Mouse (Mus musculus) hindbrain, embryonic 16.5 days (tissue): ENCODE data around the gene Pth2. TPM values are rescaled to one million over a fixed set of nuclear protein-coding genes. Genes with fewer than 3 reads are reported as not detected.

Experiments used
- ATAC-seq: fragments of 200-750 bp; cut with Nextera tagmentation; 2 replicates; pipeline ENCODE4 v1.8.0; 2017; ENCODE audit warnings: moderate TSS enrichment, moderate library complexity
- H3K27ac ChIP-seq: fragments of 300-500 bp; sonication (generic); 2 replicates; pipeline ENCODE4 v1.5.1; 2014; ENCODE audit warnings: low read depth, mild to moderate bottlenecking, control low read depth, low read length, moderate library complexity
- H3K27me3 ChIP-seq: fragments of 300-500 bp; sonication (generic); replicated peaks from 2 replicates; pipeline ENCODE4 v1.6.1; 2014; ENCODE audit warnings: low read length; ENCODE audit not compliant: control insufficient read depth, insufficient read depth
- H3K36me3 ChIP-seq: fragments of 300-500 bp; sonication (generic); 2 replicates; pipeline ENCODE4 v1.6.1; 2014; ENCODE audit warnings: mild to moderate bottlenecking, low read length, moderate library complexity, mixed read lengths; ENCODE audit not compliant: control insufficient read depth, insufficient read depth
- H3K4me1 ChIP-seq: fragments of 300-500 bp; sonication (generic); 2 replicates; pipeline ENCODE4 v1.6.1; 2014; ENCODE audit warnings: low read depth, low read length; ENCODE audit not compliant: control insufficient read depth, insufficient read depth
- H3K4me2 ChIP-seq: fragments of 300-500 bp; sonication (generic); 2 replicates; pipeline ENCODE4 v1.6.1; 2014; ENCODE audit warnings: mild to moderate bottlenecking, low read length, control low read depth, moderate library complexity
- H3K4me3 ChIP-seq: fragments of 300-500 bp; sonication (generic); 2 replicates; pipeline ENCODE4 v1.5.1; 2014; ENCODE audit warnings: mild to moderate bottlenecking, low read length, control low read depth, moderate library complexity
- H3K9ac ChIP-seq: fragments of 300-500 bp; sonication (generic); 2 replicates; pipeline ENCODE4 v1.6.1; 2014; ENCODE audit warnings: low read depth, mild to moderate bottlenecking, control low read depth, low read length, moderate library complexity
- H3K9me3 ChIP-seq: fragments of 300-500 bp; sonication (generic); 2 replicates; pipeline ENCODE4 v1.6.1; 2014; ENCODE audit warnings: mild to moderate bottlenecking, low read length, moderate library complexity; ENCODE audit not compliant: control insufficient read depth
- WGBS: fragments of 180-500 bp; shearing (Covaris S2); extraction: QIAGEN DNeasy Blood & Tissue Kit; methylation state at CpG from one replicate; pipeline ENCODE4 v1.1.7; 2014; 5-methylcytosine and 5-hydroxymethylcytosine counted together
- polyA plus RNA-seq: library from polyadenylated mRNA; unstranded; fragments of >200 nt; fragmentation: Nextera tagmentation; extraction: Ambion mirVana; gene quantifications from 2 replicates; pipeline ENCODE4 v1.2.1, GENCODE M21; 2015

Pth2 gene
- polyA plus RNA-seq, 1 experiment from 2014 or later = 1.4 TPM

GRCm38 (mm10) chr7:45212356-45212755, 31.6 kb downstream of the Pth2 start:
- peaks cover 17% of the 10 kb centered on the region for H3K4me1 ChIP-seq
- H3K27me3 ChIP-seq = peaks cover 22% of the 10 kb centered on the region
- no peaks in the 10 kb centered on the region for H3K9me3 ChIP-seq
- WGBS = 73% methylated on average over 7 of the region's 7 CpGs
- H3K36me3 ChIP-seq = no peaks in the 10 kb centered on the region
- no peak for ATAC-seq
- no peak overlapping the region for H3K27ac ChIP-seq
- H3K4me2 ChIP-seq = peak overlapping the region; percentile 19
- H3K9ac ChIP-seq = no peak overlapping the region
- H3K4me3 ChIP-seq = no peak overlapping the region

GRCm38 (mm10) chr7:45213708-45214107, 32.9 kb downstream of the Pth2 start:
- no peaks in the 10 kb centered on the region for H3K9me3 ChIP-seq
- no peak overlapping the region for H3K27ac ChIP-seq
- no peaks in the 10 kb centered on the region for H3K36me3 ChIP-seq
- H3K4me2 ChIP-seq = no peak overlapping the region
- peaks cover 22% of the 10 kb centered on the region for H3K27me3 ChIP-seq
- ATAC-seq = no peak
- H3K4me3 ChIP-seq = no peak overlapping the region
- H3K4me1 ChIP-seq = peaks cover 20% of the 10 kb centered on the region
- no peak overlapping the region for H3K9ac ChIP-seq
- 75% methylated on average over 5 of the region's 5 CpGs for WGBS

- H3K9me3 ChIP-seq = no peaks in the 10 kb centered on the region
- H3K9ac ChIP-seq = peak within 1 kb of the TSS; percentile 74
- peak within 1 kb of the TSS; percentile 75 for H3K4me2 ChIP-seq
- WGBS = under 1% methylated on average over 53 of the region's 55 CpGs
- peaks cover 11% of the 10 kb centered on the region for H3K27me3 ChIP-seq
- H3K27ac ChIP-seq = peak within 1 kb of the TSS; percentile 81
- peak; percentile 62 for ATAC-seq
- no peaks in the 10 kb centered on the region for H3K36me3 ChIP-seq
- peak within 1 kb of the TSS; percentile 51 for H3K4me3 ChIP-seq
- peaks cover 20% of the 10 kb centered on the region for H3K4me1 ChIP-seq
Observed at GRCm38 (mm10) chr7:45215673-45216441, 35.1 kb downstream of the Pth2 start, which contains the start of gene Tead2. Gene Tead2, plus strand, starts transcription at chr7:45215753.

- peaks cover 20% of the 10 kb centered on the region for H3K4me1 ChIP-seq
- H3K27me3 ChIP-seq = peaks cover 5% of the 10 kb centered on the region
- no peaks in the 10 kb centered on the region for H3K36me3 ChIP-seq
- WGBS = under 1% methylated on average over 13 of the region's 13 CpGs
- H3K9me3 ChIP-seq = no peaks in the 10 kb centered on the region
- peak overlapping the region; percentile 74 for H3K9ac ChIP-seq
- peak overlapping the region; percentile 51 for H3K4me3 ChIP-seq
- peak; percentile 72 for ATAC-seq
- peak overlapping the region; percentile 75 for H3K4me2 ChIP-seq
- H3K27ac ChIP-seq = peak overlapping the region; percentile 81
Observed at GRCm38 (mm10) chr7:45216442-45217183, 35.8 kb downstream of the Pth2 start.

- H3K4me2 ChIP-seq = no peak overlapping the region
- H3K4me1 ChIP-seq = peaks cover 8% of the 10 kb centered on the region
- no peaks in the 10 kb centered on the region for H3K9me3 ChIP-seq
- WGBS = 96% methylated on average over 2 of the region's 2 CpGs
- H3K36me3 ChIP-seq = peaks cover 2% of the 10 kb centered on the region; the same call in 1 of the 2 replicates
- no peak overlapping the region for H3K27ac ChIP-seq
- H3K9ac ChIP-seq = no peak overlapping the region
- no peaks in the 10 kb centered on the region for H3K27me3 ChIP-seq
- no peak overlapping the region for H3K4me3 ChIP-seq
- ATAC-seq = no peak
Observed at GRCm38 (mm10) chr7:45221680-45222079, 40.9 kb downstream of the Pth2 start.

- no peak overlapping the region for H3K27ac ChIP-seq
- H3K9ac ChIP-seq = no peak overlapping the region
- no peak overlapping the region for H3K4me3 ChIP-seq
- H3K4me2 ChIP-seq = no peak overlapping the region
- peaks cover 2% of the 10 kb centered on the region; the same call in 1 of the 2 replicates for H3K36me3 ChIP-seq
- H3K27me3 ChIP-seq = no peaks in the 10 kb centered on the region
- no peaks in the 10 kb centered on the region for H3K9me3 ChIP-seq
- ATAC-seq = no peak
- 86% methylated on average over 7 of the region's 7 CpGs for WGBS
- H3K4me1 ChIP-seq = no peaks in the 10 kb centered on the region
Observed at GRCm38 (mm10) chr7:45224826-45225225, 44.0 kb downstream of the Pth2 start.

- no peak for ATAC-seq
- Histone ChIP-seq H3K27ac (no peak overlapping the region), H3K4me3 (no peak overlapping the region), H3K27me3 (no peaks in the 10 kb centered on the region), H3K4me1 (no peaks in the 10 kb centered on the region), H3K9me3 (no peaks in the 10 kb centered on the region), H3K4me2 (no peak overlapping the region), H3K9ac (no peak overlapping the region), H3K36me3 (peaks cover 2% of the 10 kb centered on the region; the same call in 1 of the 2 replicates)
- WGBS = 92% methylated on average over 5 of the region's 5 CpGs
Observed at GRCm38 (mm10) chr7:45226421-45226820, 45.6 kb downstream of the Pth2 start.

- H3K4me1 ChIP-seq = no peaks in the 10 kb centered on the region; the same call in 1 of the 2 replicates
- no peak for ATAC-seq
- no peaks in the 10 kb centered on the region for H3K9me3 ChIP-seq
- H3K4me3 ChIP-seq = no peak overlapping the region
- H3K36me3 ChIP-seq = peaks cover under 1% of the 10 kb centered on the region; the same call in 1 of the 2 replicates
- no peaks in the 10 kb centered on the region for H3K27me3 ChIP-seq
- H3K4me2 ChIP-seq = no peak overlapping the region
- 91% methylated on average over 18 of the region's 18 CpGs for WGBS
- H3K27ac ChIP-seq = no peak overlapping the region
- H3K9ac ChIP-seq = no peak overlapping the region
Observed at GRCm38 (mm10) chr7:45228548-45228947, 47.8 kb downstream of the Pth2 start.

GRCm38 (mm10) chr7:45229046-45229445, 48.3 kb downstream of the Pth2 start:
- no peak overlapping the region for H3K9ac ChIP-seq
- 95% methylated on average over 8 of the region's 8 CpGs for WGBS
- no peak overlapping the region for H3K4me3 ChIP-seq
- no peaks in the 10 kb centered on the region; the same call in 1 of the 2 replicates for H3K36me3 ChIP-seq
- H3K27ac ChIP-seq = no peak overlapping the region
- H3K9me3 ChIP-seq = no peaks in the 10 kb centered on the region
- H3K4me2 ChIP-seq = no peak overlapping the region
- no peaks in the 10 kb centered on the region for H3K27me3 ChIP-seq
- ATAC-seq = no peak
- H3K4me1 ChIP-seq = peaks cover 3% of the 10 kb centered on the region; the same call in 1 of the 2 replicates
